Mouse (Mus musculus) megakaryocyte, adult 5-6 weeks (primary cell): Measurements from ENCODE around the gene Smtnl2. TPM values are rescaled to one million over a fixed set of nuclear protein-coding genes. Genes with fewer than 3 reads are reported as not detected.

Source experiments
- ATAC-seq: 2 replicates; pipeline ENCODE4 v1.8.0; 2016; ENCODE audit warnings: mild to moderate bottlenecking, inconsistent platforms; ENCODE audit not compliant: poor library complexity, severe bottlenecking
- total RNA-seq, 2 experiments: library from RNA; stranded (forward) in 1 of 2; stranded (reverse) in 1 of 2; fragments of 153-499, 151-499 nt in 1 of 2; fragments of 221-1000, 200-1000 nt in 1 of 2; gene quantifications; 2 replicates each; pipeline versions ENCODE4 v1.2.3 to v1.2.4; 2015 to 2017

Gene Smtnl2
- total RNA-seq, 2 experiments from 2014 or later: not detected

GRCm38 (mm10) chr11:72405532-72405931 is 6.0 kb downstream of the Smtnl2 start:
- no peak for ATAC-seq

- ATAC-seq: no peak
Observed at GRCm38 (mm10) chr11:72402969-72403368, 8.5 kb downstream of the Smtnl2 start.

- no peak for ATAC-seq
Observed at GRCm38 (mm10) chr11:72402017-72402416, 9.5 kb downstream of the Smtnl2 start.

- no peak for ATAC-seq
Observed at GRCm38 (mm10) chr11:72401068-72401467, 10.4 kb downstream of the Smtnl2 start.

GRCm38 (mm10) chr11:72397811-72398525 is 13.5 kb downstream of the Smtnl2 start:
- ATAC-seq: no peak

- no peak for ATAC-seq
Observed at GRCm38 (mm10) chr11:72397072-72397471, 14.4 kb downstream of the Smtnl2 start.

GRCm38 (mm10) chr11:72396621-72397020 is 14.9 kb downstream of the Smtnl2 start:
- ATAC-seq: no peak

- no peak for ATAC-seq
Observed at GRCm38 (mm10) chr11:72395652-72396051, 15.9 kb downstream of the Smtnl2 start.

- no peak for ATAC-seq
Observed at GRCm38 (mm10) chr11:72394694-72395093, 16.8 kb downstream of the Smtnl2 start.

- no peak for ATAC-seq
Observed at GRCm38 (mm10) chr11:72393669-72394068, 17.8 kb downstream of the Smtnl2 start.

GRCm38 (mm10) chr11:72393243-72393642 is 18.3 kb downstream of the Smtnl2 start:
- ATAC-seq: no peak

- ATAC-seq: no peak
Observed at GRCm38 (mm10) chr11:72391181-72391580, 20.3 kb downstream of the Smtnl2 start.

- no peak for ATAC-seq
Observed at GRCm38 (mm10) chr11:72389407-72390142, 21.9 kb downstream of the Smtnl2 start.

- no peak for ATAC-seq
Observed at GRCm38 (mm10) chr11:72388113-72388529, 23.4 kb downstream of the Smtnl2 start.

GRCm38 (mm10) chr11:72379351-72379750 is 32.2 kb downstream of the Smtnl2 start:
- no peak for ATAC-seq

- no peak for ATAC-seq
Observed at GRCm38 (mm10) chr11:72378222-72378621, 33.3 kb downstream of the Smtnl2 start.

GRCm38 (mm10) chr11:72376562-72376961 is 35.0 kb downstream of the Smtnl2 start:
- no peak for ATAC-seq

GRCm38 (mm10) chr11:72369904-72370672 is 41.4 kb downstream of the Smtnl2 start:
- ATAC-seq: no peak

- ATAC-seq: no peak
Observed at GRCm38 (mm10) chr11:72367934-72368674, 43.4 kb downstream of the Smtnl2 start.

GRCm38 (mm10) chr11:72366126-72366525 is 45.4 kb downstream of the Smtnl2 start:
- ATAC-seq: no peak

- no peak for ATAC-seq
Observed at GRCm38 (mm10) chr11:72364526-72364925, 47.0 kb downstream of the Smtnl2 start.
